Mouse (Mus musculus) neural tube, embryonic 13.5 days (tissue): Measurements from ENCODE around the gene Qpctl. TPM values are rescaled to one million over a fixed set of nuclear protein-coding genes. Genes with fewer than 3 reads are reported as not detected.

Experiments used
- ATAC-seq: fragments of 200-750 bp; cut with Nextera tagmentation; 2 replicates; pipeline ENCODE4 v1.8.0; 2017; ENCODE audit warnings: low read depth, mild to moderate bottlenecking, moderate TSS enrichment, moderate library complexity
- H3K27ac ChIP-seq: fragments of 300-500 bp; sonication (generic); replicated peaks from 2 replicates; pipeline ENCODE4 v1.5.1; 2015; ENCODE audit warnings: moderate library complexity, mild to moderate bottlenecking, inconsistent platforms
- H3K27me3 ChIP-seq: fragments of 300-500 bp; sonication (generic); 2 replicates; pipeline ENCODE4 v1.6.1; 2015; ENCODE audit warnings: mild to moderate bottlenecking, inconsistent platforms
- H3K36me3 ChIP-seq: fragments of 300-500 bp; sonication (generic); 2 replicates; pipeline ENCODE4 v1.6.1; 2015; ENCODE audit warnings: mild to moderate bottlenecking, inconsistent platforms
- H3K4me1 ChIP-seq: fragments of 300-500 bp; sonication (generic); replicated peaks from 2 replicates; pipeline ENCODE4 v1.6.1; 2015; ENCODE audit warnings: inconsistent platforms
- H3K4me2 ChIP-seq: fragments of 300-500 bp; sonication (generic); 2 replicates; pipeline ENCODE4 v1.6.1; 2015; ENCODE audit warnings: inconsistent platforms, mild to moderate bottlenecking, moderate library complexity
- H3K4me3 ChIP-seq: fragments of 300-500 bp; sonication (generic); 2 replicates; pipeline ENCODE4 v1.5.1; 2015; ENCODE audit warnings: mild to moderate bottlenecking, inconsistent platforms
- H3K9ac ChIP-seq: fragments of 300-500 bp; sonication (generic); 2 replicates; pipeline ENCODE4 v1.6.1; 2015; ENCODE audit warnings: moderate library complexity, mild to moderate bottlenecking, inconsistent platforms
- H3K9me3 ChIP-seq: fragments of 300-500 bp; sonication (generic); 2 replicates; pipeline ENCODE4 v1.6.1; 2016; ENCODE audit warnings: inconsistent platforms
- WGBS: fragments of 180-500 bp; shearing (Covaris S2); methylation state at CpG from one replicate; pipeline ENCODE4 v1.1.7; 2015; 5-methylcytosine and 5-hydroxymethylcytosine counted together
- polyA plus RNA-seq: library from polyadenylated mRNA; unstranded; fragments of >200 nt; fragmentation: Nextera tagmentation; extraction: Ambion mirVana; gene quantifications from 2 replicates; pipeline ENCODE4 v1.2.1, GENCODE M21; 2015

Gene Qpctl
- polyA plus RNA-seq, result 21.7 and 22.2 TPM in 2 replicates

DNA sequence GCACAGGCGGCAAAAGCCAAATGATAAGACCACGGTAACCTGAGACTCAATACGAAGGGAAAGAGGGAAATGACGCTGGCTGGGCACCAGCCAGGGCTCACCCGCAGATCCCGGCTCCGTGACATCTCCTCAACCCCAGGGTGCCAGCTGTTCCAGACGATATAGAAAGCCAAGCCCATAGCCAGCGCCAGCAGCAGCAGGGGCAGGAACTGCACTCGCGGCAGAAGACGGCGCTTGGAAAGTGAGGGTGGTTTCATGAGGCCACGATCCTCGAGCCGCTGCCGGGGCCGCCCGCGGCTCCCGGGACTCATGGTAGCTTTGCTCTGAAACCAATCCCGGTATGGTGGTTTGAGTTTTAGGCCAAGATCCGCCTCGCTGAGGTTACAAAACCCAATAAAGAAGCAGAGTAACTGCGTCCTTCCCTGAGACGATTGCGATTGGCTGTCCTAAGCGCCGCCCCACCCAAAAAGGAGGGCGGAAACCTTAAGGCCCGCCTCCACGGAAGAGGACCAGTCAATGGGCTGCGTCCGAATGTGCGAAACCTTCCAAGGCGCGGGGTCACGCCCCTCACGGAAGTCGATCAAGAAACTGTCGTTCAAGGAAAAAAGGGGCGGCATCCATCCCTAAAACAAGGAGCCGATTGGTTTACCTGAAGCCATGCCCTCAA is at the start of gene Qpctl:
Qpctl (minus strand) TSS at position 417 of the 667 bp plus-strand sequence.
- peak within 1 kb of the TSS; percentile 97 for H3K4me2 ChIP-seq
- peak within 1 kb of the TSS; percentile 80 for H3K9ac ChIP-seq
- H3K27me3 ChIP-seq, result no peaks in the 10 kb centered on the region
- WGBS, result under 1% methylated on average over 43 of the region's 43 CpGs
- peak within 1 kb of the TSS; percentile 53 for H3K4me3 ChIP-seq
- H3K27ac ChIP-seq, result peak within 1 kb of the TSS; percentile 87
- H3K36me3 ChIP-seq, result peaks cover 42% of the 10 kb centered on the region
- ATAC-seq, result peak; percentile 97
- H3K4me1 ChIP-seq, result peaks cover 30% of the 10 kb centered on the region
- no peaks in the 10 kb centered on the region for H3K9me3 ChIP-seq

DNA sequence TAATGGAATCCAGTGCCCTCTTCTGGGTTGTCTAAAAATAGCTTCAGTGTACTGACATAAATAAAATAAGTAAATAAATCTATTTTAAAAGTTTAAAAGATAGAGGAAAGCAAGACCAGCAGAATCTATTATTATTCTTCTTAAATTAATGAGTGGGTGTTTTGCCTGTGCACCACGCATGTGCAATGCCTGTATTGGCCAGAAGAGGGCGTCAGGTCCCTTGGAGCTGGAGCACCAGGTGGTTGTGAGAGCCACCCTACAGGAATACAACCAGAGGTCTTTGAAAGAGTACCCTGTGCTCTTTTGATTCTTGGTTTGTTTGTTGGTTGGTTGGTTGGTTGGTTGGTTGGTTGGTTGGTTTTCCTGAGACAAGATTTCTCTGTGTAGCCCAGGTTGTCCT is 48.9 kb upstream of the Qpctl start:
- no peaks in the 10 kb centered on the region for H3K9me3 ChIP-seq
- H3K4me3 ChIP-seq, result no peak overlapping the region
- H3K9ac ChIP-seq, result no peak overlapping the region
- no peak overlapping the region for H3K4me2 ChIP-seq
- H3K27me3 ChIP-seq, result no peaks in the 10 kb centered on the region
- no peak overlapping the region for H3K27ac ChIP-seq
- WGBS, result 35% methylated on average over 2 of the region's 2 CpGs
- H3K4me1 ChIP-seq, result no peaks in the 10 kb centered on the region
- peaks cover 84% of the 10 kb centered on the region for H3K36me3 ChIP-seq
- ATAC-seq, result no peak

DNA sequence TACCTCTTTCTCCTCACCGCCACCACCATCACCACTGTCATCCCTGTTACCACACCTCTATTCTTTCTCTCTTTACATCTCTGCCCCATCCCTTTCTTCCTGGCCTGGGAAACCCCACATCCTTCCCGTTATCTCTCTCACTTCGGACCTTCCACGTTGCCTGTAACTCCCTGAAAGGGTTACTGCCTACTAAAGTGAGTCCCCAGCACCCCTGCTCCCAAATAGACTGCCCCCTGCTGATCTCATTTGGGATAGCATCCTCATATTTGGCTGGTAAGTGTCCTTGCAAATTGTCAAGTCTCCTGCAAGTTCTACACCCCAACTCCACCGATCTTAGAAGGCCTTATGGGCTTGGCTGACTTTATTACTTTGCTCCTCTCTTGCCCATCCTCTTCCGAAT is 47.6 kb upstream of the Qpctl start:
- Histone ChIP-seq H3K9me3 (no peaks in the 10 kb centered on the region), H3K4me1 (no peaks in the 10 kb centered on the region), H3K36me3 (peaks cover 87% of the 10 kb centered on the region), H3K27me3 (no peaks in the 10 kb centered on the region), H3K27ac (no peak overlapping the region), H3K4me3 (no peak overlapping the region), H3K4me2 (no peak overlapping the region), H3K9ac (no peak overlapping the region)
- ATAC-seq, result no peak
- 67% methylated on average over 6 of the region's 6 CpGs for WGBS

DNA sequence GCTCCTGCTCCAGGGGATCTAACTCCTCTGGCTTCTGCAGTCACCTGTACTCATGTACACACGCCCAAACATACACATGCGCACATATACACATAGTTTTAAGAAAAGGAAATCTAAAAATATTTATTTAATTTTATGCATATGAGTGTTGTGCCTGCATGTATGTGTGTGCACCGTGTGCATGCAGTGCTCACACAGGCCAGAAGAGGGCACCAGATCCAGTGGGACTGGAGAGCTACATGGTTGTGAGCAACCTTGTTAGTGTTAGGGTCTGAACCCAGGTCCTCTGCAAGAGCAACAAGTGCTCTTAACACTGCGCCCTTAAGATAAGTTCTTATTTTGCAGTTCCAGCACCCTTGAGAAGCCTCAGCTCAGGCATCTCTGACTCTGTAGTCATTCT is 45.6 kb upstream of the Qpctl start:
- 96% methylated on average over 4 of the region's 4 CpGs for WGBS
- Histone ChIP-seq H3K27ac (no peak overlapping the region), H3K4me3 (no peak overlapping the region), H3K9me3 (no peaks in the 10 kb centered on the region), H3K4me1 (no peaks in the 10 kb centered on the region), H3K9ac (no peak overlapping the region), H3K36me3 (peaks cover 91% of the 10 kb centered on the region), H3K4me2 (no peak overlapping the region), H3K27me3 (no peaks in the 10 kb centered on the region)
- no peak for ATAC-seq

DNA sequence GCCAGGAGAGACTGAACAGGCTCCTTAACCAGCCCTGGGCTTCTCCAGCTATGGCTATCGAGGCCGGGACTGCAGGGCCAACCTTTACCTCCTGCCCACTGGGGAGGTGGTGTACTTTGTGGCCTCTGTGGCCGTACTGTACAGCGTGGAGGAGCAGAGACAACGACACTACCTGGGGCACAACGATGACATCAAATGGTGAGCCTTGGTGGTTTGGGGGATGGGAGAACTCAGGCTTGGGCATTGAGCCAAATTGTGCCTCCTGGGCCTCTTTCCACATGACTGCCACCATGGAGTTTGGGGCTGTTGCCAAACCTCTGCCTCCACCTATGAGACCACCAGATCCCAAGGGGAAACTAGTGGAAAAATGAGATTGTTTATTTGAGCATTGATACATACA is 35.7 kb upstream of the Qpctl start:
- ATAC-seq, result peak; percentile 55; the same call in 1 of the 2 replicates
- H3K9me3 ChIP-seq, result no peaks in the 10 kb centered on the region
- peak overlapping the region; percentile 80 for H3K27ac ChIP-seq
- H3K36me3 ChIP-seq, result peaks cover 53% of the 10 kb centered on the region
- H3K27me3 ChIP-seq, result peaks cover 12% of the 10 kb centered on the region
- no peak overlapping the region for H3K9ac ChIP-seq
- 0 out of 2 replicates have a peak overlapping the region, but pooled peaks have one; percentile 18 for H3K4me2 ChIP-seq
- WGBS, result 50% methylated on average over 6 of the region's 6 CpGs
- no peak overlapping the region for H3K4me3 ChIP-seq
- peaks cover 31% of the 10 kb centered on the region for H3K4me1 ChIP-seq

DNA sequence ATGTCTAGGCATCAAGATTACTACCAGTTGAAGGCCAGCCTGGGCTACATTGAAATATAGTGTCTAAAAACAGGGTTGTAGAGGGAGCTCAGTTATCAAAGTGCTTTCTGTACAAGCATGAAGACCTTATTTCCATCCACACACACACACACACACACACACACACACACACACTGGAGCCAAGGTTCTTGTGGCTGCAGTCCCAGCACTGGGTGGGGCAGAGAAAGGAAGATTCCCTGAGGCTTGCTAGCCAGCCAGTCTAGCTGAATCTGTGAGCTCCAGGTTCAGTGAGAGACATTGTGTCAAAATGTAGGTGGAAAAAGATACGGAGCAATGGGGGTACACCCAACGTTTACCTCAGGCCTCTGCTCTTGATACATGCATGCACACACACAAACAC is 35.2 kb upstream of the Qpctl start:
- WGBS, result 63% methylated on average over 2 of the region's 2 CpGs
- no peak overlapping the region for H3K4me3 ChIP-seq
- H3K4me1 ChIP-seq, result peaks cover 36% of the 10 kb centered on the region
- H3K36me3 ChIP-seq, result peaks cover 50% of the 10 kb centered on the region
- no peak for ATAC-seq
- no peak overlapping the region for H3K9ac ChIP-seq
- H3K27me3 ChIP-seq, result peaks cover 17% of the 10 kb centered on the region
- peak overlapping the region; percentile 80 for H3K27ac ChIP-seq
- H3K9me3 ChIP-seq, result no peaks in the 10 kb centered on the region
- H3K4me2 ChIP-seq, result no peak overlapping the region

DNA sequence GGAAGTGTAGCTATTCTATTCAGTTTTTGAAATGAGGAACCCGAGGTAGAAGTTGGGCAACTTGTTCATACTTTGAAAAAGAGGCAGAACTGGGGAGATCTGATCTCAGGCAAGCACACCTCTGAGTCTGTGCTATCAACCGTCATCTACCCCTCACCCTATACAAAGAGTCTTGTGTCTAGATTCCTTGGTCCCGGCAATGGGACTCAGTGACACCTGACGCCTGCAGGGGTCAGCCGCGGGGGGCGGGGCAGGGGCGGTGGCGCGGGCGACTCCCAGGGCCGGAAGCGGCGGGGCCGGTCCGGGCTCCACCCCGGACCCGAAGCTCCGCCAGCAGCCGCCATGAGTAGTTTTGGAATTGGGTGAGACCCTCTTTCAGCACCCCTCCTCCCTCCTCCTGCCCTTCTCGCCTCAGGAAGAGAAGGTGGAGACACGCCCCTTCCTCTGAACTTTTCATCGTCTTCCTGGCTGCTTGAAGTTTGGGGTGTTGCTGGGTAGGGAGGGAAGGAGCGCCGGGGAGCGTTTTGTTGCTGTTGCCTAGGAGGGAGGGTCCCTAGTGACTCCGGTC is 31.9 kb upstream of the Qpctl start:
- peak overlapping the region; percentile 64 for H3K9ac ChIP-seq
- H3K27ac ChIP-seq, result no peak overlapping the region

DNA sequence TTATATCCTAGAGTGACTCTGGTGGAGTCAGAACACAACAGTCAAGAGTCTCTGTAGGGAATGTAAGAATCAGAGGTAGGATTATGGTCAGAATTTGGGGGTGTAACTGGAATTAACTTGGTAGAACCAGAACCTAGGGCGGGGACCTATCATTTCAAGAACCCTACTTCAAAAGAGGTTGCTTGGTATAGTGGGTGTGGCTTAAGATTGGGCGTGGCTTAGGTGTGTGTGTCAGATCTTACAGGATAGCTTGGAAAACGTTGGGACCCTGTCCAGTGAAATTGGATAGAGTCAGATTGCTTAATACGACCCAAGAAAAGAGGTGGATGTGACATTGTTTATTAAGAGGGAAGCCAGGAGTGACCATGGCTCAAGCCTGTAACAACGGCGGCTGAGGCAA is 30.8 kb upstream of the Qpctl start:
- Histone ChIP-seq H3K4me2 (peak overlapping the region; percentile 68; the same call in 1 of the 2 replicates), H3K27me3 (peaks cover 43% of the 10 kb centered on the region), H3K4me1 (peaks cover 54% of the 10 kb centered on the region), H3K4me3 (no peak overlapping the region), H3K9ac (no peak overlapping the region), H3K9me3 (no peaks in the 10 kb centered on the region), H3K36me3 (peaks cover 23% of the 10 kb centered on the region), H3K27ac (no peak overlapping the region)
- WGBS, result 40% methylated on average over 6 of the region's 6 CpGs
- ATAC-seq, result no peak

More for the DNA sequence above, 31.9 kb upstream of the Qpctl start:
- H3K9me3 ChIP-seq, result no peaks in the 10 kb centered on the region
- H3K27me3 ChIP-seq, result peaks cover 43% of the 10 kb centered on the region
- peaks cover 63% of the 10 kb centered on the region for H3K4me1 ChIP-seq
- no peak for ATAC-seq
- H3K4me3 ChIP-seq, result peak overlapping the region; percentile 38
- 4% methylated on average over 27 of the region's 27 CpGs for WGBS
- peaks cover 24% of the 10 kb centered on the region for H3K36me3 ChIP-seq
- peak overlapping the region; percentile 52 for H3K4me2 ChIP-seq

DNA sequence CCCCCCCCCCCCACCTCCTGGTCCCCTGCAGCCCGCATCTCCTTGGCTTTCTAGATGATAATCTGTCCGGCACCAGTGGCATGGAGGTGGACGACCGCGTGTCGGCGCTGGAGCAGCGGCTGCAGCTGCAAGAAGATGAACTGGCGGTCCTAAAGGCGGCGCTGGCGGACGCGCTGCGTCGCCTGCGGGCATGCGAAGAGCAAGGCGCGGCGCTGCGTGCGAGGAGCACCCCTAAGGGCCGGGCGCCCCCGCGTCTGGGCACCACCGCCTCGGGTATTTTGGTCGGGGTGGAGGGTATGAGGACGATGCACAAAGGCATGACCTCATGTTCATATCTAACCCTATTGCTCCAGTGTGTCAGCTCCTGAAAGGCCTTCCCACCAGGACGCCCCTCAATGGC is 30.1 kb upstream of the Qpctl start:
- no peak for ATAC-seq
- peaks cover 23% of the 10 kb centered on the region for H3K36me3 ChIP-seq
- H3K4me2 ChIP-seq, result peak overlapping the region; percentile 68
- H3K4me3 ChIP-seq, result peak overlapping the region; percentile 67
- H3K27me3 ChIP-seq, result peaks cover 46% of the 10 kb centered on the region
- H3K27ac ChIP-seq, result no peak overlapping the region
- under 1% methylated on average over 31 of the region's 32 CpGs for WGBS
- peaks cover 46% of the 10 kb centered on the region for H3K4me1 ChIP-seq
- H3K9me3 ChIP-seq, result no peaks in the 10 kb centered on the region
- peak overlapping the region; percentile 53 for H3K9ac ChIP-seq

DNA sequence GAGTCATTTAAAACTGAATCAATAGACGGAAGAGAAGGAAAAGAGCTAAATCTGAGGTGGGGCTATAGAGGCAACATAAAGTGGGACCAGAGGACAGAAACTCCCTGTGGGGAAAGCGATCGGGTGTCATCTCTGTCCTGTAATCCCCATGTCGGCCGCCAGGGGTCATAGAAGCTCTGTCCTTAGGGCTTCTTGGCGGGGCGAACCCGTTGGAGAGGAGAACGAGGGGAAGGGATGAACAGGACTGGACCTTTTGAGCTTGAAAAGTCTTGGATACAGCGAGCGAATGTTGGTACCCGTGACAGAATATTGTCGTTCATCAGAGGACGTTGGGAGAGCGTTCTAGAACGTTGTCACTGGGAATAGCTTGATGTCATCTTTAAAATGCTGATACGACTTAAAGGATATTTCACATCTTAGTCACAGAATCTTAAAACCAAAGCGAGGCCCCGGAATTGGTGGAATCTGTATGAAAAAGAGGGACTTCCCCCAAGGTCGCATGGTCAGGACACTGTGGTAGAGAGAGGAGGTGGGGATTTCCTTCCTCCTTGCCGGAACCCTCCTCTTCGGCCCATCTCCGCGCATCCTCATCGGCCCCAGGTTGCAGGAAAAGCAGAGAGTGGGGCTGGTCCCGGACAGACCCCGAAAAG is 29.5 kb upstream of the Qpctl start:
- Histone ChIP-seq H3K4me1 (peaks cover 40% of the 10 kb centered on the region), H3K4me2 (peak overlapping the region; percentile 68), H3K27ac (no peak overlapping the region), H3K9ac (peak overlapping the region; percentile 62), H3K27me3 (peaks cover 52% of the 10 kb centered on the region), H3K36me3 (peaks cover 17% of the 10 kb centered on the region), H3K9me3 (no peaks in the 10 kb centered on the region), H3K4me3 (peak overlapping the region; percentile 67)
- ATAC-seq, result no peak
- 5% methylated on average over 27 of the region's 27 CpGs for WGBS

DNA sequence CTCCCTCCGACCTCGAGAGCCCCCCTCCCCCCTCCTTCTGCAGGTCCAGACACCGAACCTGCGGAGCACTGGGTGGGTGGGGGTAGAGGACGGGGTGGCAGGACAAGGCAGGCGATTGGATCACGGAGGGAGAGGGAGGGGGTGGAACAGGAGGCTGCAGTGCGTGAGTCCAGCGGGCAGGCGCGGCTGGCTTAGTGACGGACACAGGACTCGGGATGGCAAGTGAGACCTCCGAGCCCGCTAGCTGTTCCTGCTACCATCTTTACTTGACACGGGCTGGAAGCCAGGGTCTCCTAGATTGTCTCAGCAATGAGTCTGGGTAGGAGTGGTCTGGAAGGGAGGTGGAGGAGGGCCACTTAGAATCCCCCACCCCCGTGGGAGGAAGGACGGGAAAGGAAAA is 28.9 kb upstream of the Qpctl start:
- Histone ChIP-seq H3K4me1 (peaks cover 45% of the 10 kb centered on the region), H3K4me3 (peak overlapping the region; percentile 67), H3K27ac (no peak overlapping the region), H3K4me2 (peak overlapping the region; percentile 68), H3K9ac (peak overlapping the region; percentile 62), H3K9me3 (no peaks in the 10 kb centered on the region), H3K36me3 (peaks cover 15% of the 10 kb centered on the region; the same call in 1 of the 2 replicates), H3K27me3 (peaks cover 55% of the 10 kb centered on the region)
- no peak for ATAC-seq
- WGBS, result 7% methylated on average over 18 of the region's 18 CpGs

DNA sequence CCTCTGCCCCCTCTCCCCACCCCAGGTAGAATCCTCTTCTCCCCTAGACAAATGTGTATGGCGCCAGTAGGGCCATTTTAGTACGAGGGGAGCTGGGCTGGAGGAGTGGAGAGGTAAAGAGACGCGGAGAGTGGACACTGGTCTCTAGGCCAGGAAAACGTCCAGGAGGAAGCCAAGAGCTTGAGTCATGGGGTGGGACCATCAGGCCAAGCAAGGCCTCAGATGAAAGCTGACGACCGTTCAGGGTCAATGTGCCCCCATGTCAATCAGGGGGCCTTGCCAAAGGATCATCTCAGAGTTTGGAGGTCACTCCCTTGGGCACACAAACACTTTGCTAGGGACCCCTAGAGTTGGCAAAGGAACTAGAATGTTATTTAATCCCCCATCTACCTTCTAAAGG is 28.1 kb upstream of the Qpctl start:
- H3K27ac ChIP-seq, result no peak overlapping the region
- peak overlapping the region; percentile 67 for H3K4me3 ChIP-seq
- H3K4me2 ChIP-seq, result peak overlapping the region; percentile 68
- ATAC-seq, result no peak
- WGBS, result 64% methylated on average over 7 of the region's 7 CpGs
- H3K4me1 ChIP-seq, result peaks cover 54% of the 10 kb centered on the region
- H3K36me3 ChIP-seq, result peaks cover 7% of the 10 kb centered on the region; the same call in 1 of the 2 replicates
- peaks cover 55% of the 10 kb centered on the region for H3K27me3 ChIP-seq
- H3K9me3 ChIP-seq, result no peaks in the 10 kb centered on the region
- peak overlapping the region; percentile 85 for H3K9ac ChIP-seq
